Mouse (Mus musculus): ENCODE data around the gene Ccdc87. TPM values are rescaled to one million over a fixed set of nuclear protein-coding genes. Genes with fewer than 3 reads are reported as not detected.
"Not testable (repeated sequence)": the region's sequence is repeated elsewhere in the genome, so short reads cannot be mapped to it uniquely, and the experiment has no call there.

The Ccdc87 gene
- polyA plus RNA-seq, 1 experiment from 2014 or later, result 0.05 TPM

- peak; percentile 84 for DNase-seq
- Histone ChIP-seq H3K9me3 (ENCODE audit: low read depth, low read length) (no peaks in the 10 kb centered on the region), H3K36me3 (ENCODE audit: insufficient read depth) (no peaks in the 10 kb centered on the region), H3K4me3 (ENCODE audit: low read depth, low read length) (peak within 1 kb of the TSS; percentile 51), H3K9ac (peak within 1 kb of the TSS; percentile 62), H3K4me1 (ENCODE audit: insufficient read depth) (no peaks in the 10 kb centered on the region; the same call in 1 of the 2 replicates), H3K4me2 (peak within 1 kb of the TSS; percentile 96), H3K27ac (ENCODE audit: low read depth) (no peak within 1 kb of the TSS), H3K27me3 (ENCODE audit: insufficient read depth, low read length) (peaks cover 7% of the 10 kb centered on the region; the same call in 1 of the 2 replicates)
- WGBS, result 2% methylated on average over 45 of the region's 45 CpGs
- TF ChIP-seq CTCF (IDR thresholded peaks at IDR 0.05; ENCODE audit: low read depth), result no peak
- ATAC-seq (ENCODE audit: insufficient read depth), result peak; percentile 78
Measured at GRCm38 (mm10) chr19:4854552-4855469, 15.6 kb downstream of the Ccdc87 start, which contains the start of gene Ctsf. TSS of gene Ctsf (plus strand) at chr19:4855130.

GRCm38 (mm10) chr19:4855470-4855820 lies 16.3 kb downstream of the Ccdc87 start:
- peak overlapping the region; percentile 51 for H3K4me3 ChIP-seq (ENCODE audit: low read depth, low read length)
- H3K4me1 ChIP-seq (ENCODE audit: insufficient read depth), result no peaks in the 10 kb centered on the region; the same call in 1 of the 2 replicates
- no peak for DNase-seq
- no peak overlapping the region for H3K27ac ChIP-seq (ENCODE audit: low read depth)
- no peak for TF ChIP-seq CTCF (IDR thresholded peaks at IDR 0.05; ENCODE audit: low read depth)
- no peaks in the 10 kb centered on the region for H3K9me3 ChIP-seq (ENCODE audit: low read depth, low read length)
- peaks cover 7% of the 10 kb centered on the region; the same call in 1 of the 2 replicates for H3K27me3 ChIP-seq (ENCODE audit: insufficient read depth, low read length)
- WGBS, result 2% methylated on average over 14 of the region's 14 CpGs
- H3K36me3 ChIP-seq (ENCODE audit: insufficient read depth), result no peaks in the 10 kb centered on the region
- no peak; the same call in 1 of the 2 replicates for ATAC-seq (ENCODE audit: insufficient read depth)
- peak overlapping the region; percentile 96 for H3K4me2 ChIP-seq
- H3K9ac ChIP-seq, result peak overlapping the region; percentile 62

GRCm38 (mm10) chr19:4855951-4856350 lies 16.8 kb downstream of the Ccdc87 start:
- Histone ChIP-seq H3K4me1 (ENCODE audit: insufficient read depth) (no peaks in the 10 kb centered on the region; the same call in 1 of the 2 replicates), H3K9me3 (ENCODE audit: low read depth, low read length) (no peaks in the 10 kb centered on the region), H3K4me2 (peak overlapping the region; percentile 96; the same call in 1 of the 2 replicates), H3K9ac (no peak overlapping the region), H3K27me3 (ENCODE audit: insufficient read depth, low read length) (peaks cover 7% of the 10 kb centered on the region; the same call in 1 of the 2 replicates), H3K27ac (ENCODE audit: low read depth) (no peak overlapping the region), H3K4me3 (ENCODE audit: low read depth, low read length) (peak overlapping the region; percentile 51; the same call in 1 of the 2 replicates), H3K36me3 (ENCODE audit: insufficient read depth) (no peaks in the 10 kb centered on the region)
- DNase-seq (no peak), ATAC-seq (ENCODE audit: insufficient read depth) (no peak)
- TF ChIP-seq CTCF (IDR thresholded peaks at IDR 0.05; ENCODE audit: low read depth), result no peak
- WGBS, result 75% methylated on average over 4 of the region's 4 CpGs

GRCm38 (mm10) chr19:4859081-4859480 lies 19.9 kb downstream of the Ccdc87 start:
- WGBS, result 44% methylated on average over 6 of the region's 6 CpGs
- Histone ChIP-seq H3K27me3 (ENCODE audit: insufficient read depth, low read length) (peaks cover 7% of the 10 kb centered on the region; the same call in 1 of the 2 replicates), H3K9ac (no peak overlapping the region), H3K4me3 (ENCODE audit: low read depth, low read length) (no peak overlapping the region), H3K4me2 (no peak overlapping the region), H3K9me3 (ENCODE audit: low read depth, low read length) (no peaks in the 10 kb centered on the region), H3K36me3 (ENCODE audit: insufficient read depth) (no peaks in the 10 kb centered on the region), H3K4me1 (ENCODE audit: insufficient read depth) (no peaks in the 10 kb centered on the region; the same call in 1 of the 2 replicates), H3K27ac (ENCODE audit: low read depth) (no peak overlapping the region)
- no peak for DNase-seq
- ATAC-seq (ENCODE audit: insufficient read depth), result no peak; the same call in 1 of the 2 replicates
- no peak for TF ChIP-seq CTCF (IDR thresholded peaks at IDR 0.05; ENCODE audit: low read depth)

GRCm38 (mm10) chr19:4863048-4863447 lies 23.9 kb downstream of the Ccdc87 start:
- H3K27me3 ChIP-seq (ENCODE audit: insufficient read depth, low read length), result 0 out of 2 replicates have a peak, but pooled peaks cover 3% of the 10 kb centered on the region
- TF ChIP-seq CTCF (IDR thresholded peaks at IDR 0.05; ENCODE audit: low read depth), result no peak
- ATAC-seq (ENCODE audit: insufficient read depth) (no peak), DNase-seq (no peak)
- no peaks in the 10 kb centered on the region for H3K9me3 ChIP-seq (ENCODE audit: low read depth, low read length)
- H3K27ac ChIP-seq (ENCODE audit: low read depth), result no peak overlapping the region
- H3K9ac ChIP-seq, result no peak overlapping the region
- H3K4me2 ChIP-seq, result no peak overlapping the region
- no peaks in the 10 kb centered on the region for H3K36me3 ChIP-seq (ENCODE audit: insufficient read depth)
- no peak overlapping the region for H3K4me3 ChIP-seq (ENCODE audit: low read depth, low read length)
- WGBS, result 51% methylated on average over 6 of the region's 6 CpGs
- no peaks in the 10 kb centered on the region for H3K4me1 ChIP-seq (ENCODE audit: insufficient read depth)

GRCm38 (mm10) chr19:4865147-4865546 lies 26.0 kb downstream of the Ccdc87 start:
- no peak overlapping the region for H3K4me3 ChIP-seq (ENCODE audit: low read depth, low read length)
- no peak overlapping the region; the same call in 1 of the 2 replicates for H3K9ac ChIP-seq
- no peak overlapping the region for H3K27ac ChIP-seq (ENCODE audit: low read depth)
- no peak for ATAC-seq (ENCODE audit: insufficient read depth)
- no peaks in the 10 kb centered on the region for H3K4me1 ChIP-seq (ENCODE audit: insufficient read depth)
- peak overlapping the region; percentile 40; the same call in 1 of the 2 replicates for H3K4me2 ChIP-seq
- no peak for TF ChIP-seq CTCF (IDR thresholded peaks at IDR 0.05; ENCODE audit: low read depth)
- H3K36me3 ChIP-seq (ENCODE audit: insufficient read depth), result no peaks in the 10 kb centered on the region
- 3% methylated on average over 17 of the region's 17 CpGs for WGBS
- H3K27me3 ChIP-seq (ENCODE audit: insufficient read depth, low read length), result 0 out of 2 replicates have a peak, but pooled peaks cover 3% of the 10 kb centered on the region
- H3K9me3 ChIP-seq (ENCODE audit: low read depth, low read length), result no peaks in the 10 kb centered on the region
- peak; percentile 71 for DNase-seq

- not testable (repeated sequence) for H3K4me1 ChIP-seq (ENCODE audit: insufficient read depth); DNase-seq; H3K4me3 ChIP-seq (ENCODE audit: low read depth, low read length); ATAC-seq (ENCODE audit: insufficient read depth); H3K4me2 ChIP-seq; H3K9me3 ChIP-seq (ENCODE audit: low read depth, low read length); H3K27ac ChIP-seq (ENCODE audit: low read depth); H3K9ac ChIP-seq; H3K36me3 ChIP-seq (ENCODE audit: insufficient read depth); H3K27me3 ChIP-seq (ENCODE audit: insufficient read depth, low read length)
- 68% methylated on average over 1 of the region's 1 CpGs for whole genome bisulfite sequencing
Measured at GRCm38 (mm10) chr19:4874613-4875012, 35.4 kb downstream of the Ccdc87 start.
